Mouse (Mus musculus) heart, postnatal 10 days (tissue): ENCODE results near the gene AK157302. TPM values are rescaled to one million over a fixed set of nuclear protein-coding genes. Genes with fewer than 3 reads are reported as not detected.
"Not testable (repeated sequence)": the region's sequence is repeated elsewhere in the genome, so short reads cannot be mapped to it uniquely, and the experiment has no call there.

Experiments used
- DNase-seq, 2 experiments: peaks; one replicate each; pipeline ENCODE4 v3.0.0; 2021
- intact Hi-C: fragments of 180-260 bp; cut with DNase I; formaldehyde crosslinking; loops from one replicate; pipeline ENCODE4 v1.15.1; 2025
- total RNA-seq, 2 experiments: library from RNA; stranded (reverse); gene quantifications; 2 replicates each; pipeline ENCODE4 v1.2.3; 2021

AK157302 gene
- total RNA-seq = 10 to 100 TPM; 26.0 to 28.5 TPM

GRCm38 (mm10) chr13:21495080-21495479, at the start of gene AK157302:
Gene AK157302, plus strand, starts transcription at chr13:21495223.
- DNase-seq = no peak
- intact Hi-C loops = no loop called here

DNA sequence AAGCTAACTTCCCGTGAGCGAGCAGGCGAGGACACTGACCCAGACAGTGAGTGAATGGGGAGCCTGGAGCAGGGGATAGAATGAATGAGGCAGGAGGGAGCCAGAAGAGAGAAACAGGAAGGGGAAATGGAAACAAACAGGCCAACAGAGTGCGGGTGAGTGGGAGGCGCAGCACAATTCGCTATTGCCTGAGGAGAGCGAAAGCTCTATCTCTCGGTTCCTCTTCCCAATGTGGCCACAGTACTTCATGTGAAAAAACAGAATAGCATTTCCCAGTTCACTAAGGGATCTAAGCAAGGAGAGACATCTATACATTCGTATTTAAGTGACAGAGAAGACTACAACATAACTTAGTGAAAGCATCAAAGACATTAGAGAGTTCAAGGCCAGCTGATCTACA, 48.2 kb upstream of the AK157302 start:
- intact Hi-C loops = no loop called here
- DNase-seq = no peak

DNA sequence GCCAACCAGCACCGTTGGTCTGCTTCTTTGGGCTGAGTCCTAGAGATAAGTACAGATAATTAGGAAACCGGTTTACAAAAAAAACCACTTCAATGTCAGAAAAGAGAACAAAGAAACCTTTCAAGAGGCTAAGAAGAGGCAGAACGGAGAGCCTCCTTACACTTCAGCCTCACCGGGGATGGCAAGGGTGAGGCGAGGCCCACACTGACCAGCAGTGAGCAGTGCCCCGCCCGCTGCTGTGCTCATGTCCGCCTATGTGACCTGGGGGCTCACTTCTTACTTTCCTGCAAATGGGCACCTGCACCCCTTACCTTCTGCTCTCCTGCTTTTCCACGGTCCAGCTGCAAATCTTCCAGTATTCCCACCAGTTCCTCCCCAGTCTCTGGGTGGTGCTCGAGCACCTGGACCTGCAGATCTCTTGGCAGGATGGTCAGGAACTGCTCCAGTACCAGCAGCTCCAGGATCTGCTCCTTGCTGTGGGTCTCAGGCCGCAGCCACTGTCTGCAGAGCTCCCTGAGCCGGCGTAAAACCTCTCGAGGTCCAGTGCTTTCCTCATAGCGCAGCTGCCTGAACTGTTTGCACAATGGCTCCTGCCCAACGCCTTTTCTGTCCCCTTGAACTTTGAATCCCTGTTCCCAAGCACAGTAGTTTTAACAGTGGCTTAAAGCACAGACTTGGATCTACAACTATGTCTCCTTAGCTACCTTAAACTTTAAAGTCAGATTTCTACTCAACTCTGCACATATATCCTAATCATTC, 47.0 kb upstream of the AK157302 start:
- intact Hi-C loops = no loop called here
- no peak for DNase-seq

DNA sequence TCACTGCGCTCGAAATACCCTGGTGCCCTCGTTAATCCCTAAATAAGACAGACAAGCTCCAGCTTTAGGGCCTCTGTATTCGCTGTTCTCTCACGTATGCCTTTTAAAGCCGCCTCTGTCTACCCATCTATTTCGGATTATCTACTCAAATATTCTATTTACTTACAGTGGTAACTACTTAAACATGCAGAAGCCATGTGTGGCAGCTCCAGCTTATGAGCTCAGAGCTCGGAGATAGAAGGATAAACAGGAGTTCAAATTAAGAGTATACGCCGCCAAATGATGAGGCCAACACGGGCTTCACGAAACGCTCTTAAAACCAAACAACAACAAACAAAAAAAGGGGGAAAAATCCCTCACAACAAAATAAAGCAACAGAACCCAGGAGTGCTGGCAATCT, 42.0 kb upstream of the AK157302 start:
- intact Hi-C loops = loop anchor here (2.0 to 5.0 kb wide), 2 partner anchors 50 to 91 kb away; partner anchors contain the start of genes Zkscan3 and Zscan12
- DNase-seq = no peak

DNA sequence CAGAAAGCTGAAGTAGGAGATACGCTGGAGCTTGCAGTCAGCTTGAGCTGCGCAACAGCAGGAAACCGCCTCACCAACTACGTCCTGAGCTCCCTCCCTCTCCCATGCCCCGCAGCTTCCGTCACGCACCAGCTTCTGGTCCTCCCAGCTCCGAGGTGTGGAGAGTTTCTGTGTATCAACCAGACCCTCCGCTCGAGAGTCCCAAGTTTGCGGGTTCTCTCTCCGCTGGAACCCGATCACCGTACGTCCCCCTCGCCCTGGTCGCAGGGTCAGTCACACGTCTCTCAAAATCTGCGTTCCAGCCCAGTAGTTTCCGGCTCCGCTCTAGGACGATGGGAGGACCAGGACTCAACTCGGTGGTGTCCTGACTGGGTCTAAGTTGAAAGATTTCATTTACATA, 41.6 kb upstream of the AK157302 start, which contains the start of gene Zscan26:
Zscan26 (minus strand) TSS at position 282 of the 400 bp plus-strand sequence.
- intact Hi-C loops = loop anchor here (2.0 to 5.0 kb wide), 2 partner anchors 51 to 91 kb away; partner anchors contain the start of genes Zkscan3 and Zscan12
- DNase-seq = peak; percentile 89 to 93

DNA sequence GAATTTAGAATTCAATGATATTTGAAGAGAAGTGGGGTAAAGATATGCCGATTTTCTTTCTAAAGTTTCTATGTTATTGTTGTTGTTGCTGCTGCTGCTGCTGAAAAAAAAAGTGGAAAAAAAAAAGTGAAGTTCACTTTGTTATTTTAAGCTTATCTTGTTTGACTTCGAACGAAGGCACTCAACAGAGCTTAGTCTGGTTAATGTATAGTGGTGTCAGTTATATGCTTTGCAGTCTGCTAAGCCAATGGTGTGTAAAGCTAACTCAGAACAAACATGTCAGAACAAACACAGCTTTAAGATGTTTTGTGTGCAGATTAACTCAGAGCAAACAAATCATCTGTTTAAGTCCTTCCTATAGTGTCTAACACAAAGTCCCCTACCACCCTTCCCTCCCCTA, 40.9 kb upstream of the AK157302 start:
- DNase-seq = no peak
- intact Hi-C loops = loop anchor here (2.0 to 5.0 kb wide), 2 partner anchors 25 to 92 kb away; partner anchors contain the start of genes Gm10065, Zkscan4 and Zscan12

- no peak for DNase-seq
- intact Hi-C loops = no loop called here
Observed at GRCm38 (mm10) chr13:21456347-21456746, 38.7 kb upstream of the AK157302 start.

GRCm38 (mm10) chr13:21462516-21462915, 32.5 kb upstream of the AK157302 start:
- intact Hi-C loops = not testable (repeated sequence)

GRCm38 (mm10) chr13:21467336-21467735, 27.7 kb upstream of the AK157302 start:
- intact Hi-C loops = loop anchor here (5.0 kb wide), 1 partner anchor 40 kb away; no protein-coding TSS in a partner anchor

More at GRCm38 (mm10) chr13:21462516-21462915, 32.5 kb upstream of the AK157302 start:
- DNase-seq = not testable (repeated sequence)

DNA sequence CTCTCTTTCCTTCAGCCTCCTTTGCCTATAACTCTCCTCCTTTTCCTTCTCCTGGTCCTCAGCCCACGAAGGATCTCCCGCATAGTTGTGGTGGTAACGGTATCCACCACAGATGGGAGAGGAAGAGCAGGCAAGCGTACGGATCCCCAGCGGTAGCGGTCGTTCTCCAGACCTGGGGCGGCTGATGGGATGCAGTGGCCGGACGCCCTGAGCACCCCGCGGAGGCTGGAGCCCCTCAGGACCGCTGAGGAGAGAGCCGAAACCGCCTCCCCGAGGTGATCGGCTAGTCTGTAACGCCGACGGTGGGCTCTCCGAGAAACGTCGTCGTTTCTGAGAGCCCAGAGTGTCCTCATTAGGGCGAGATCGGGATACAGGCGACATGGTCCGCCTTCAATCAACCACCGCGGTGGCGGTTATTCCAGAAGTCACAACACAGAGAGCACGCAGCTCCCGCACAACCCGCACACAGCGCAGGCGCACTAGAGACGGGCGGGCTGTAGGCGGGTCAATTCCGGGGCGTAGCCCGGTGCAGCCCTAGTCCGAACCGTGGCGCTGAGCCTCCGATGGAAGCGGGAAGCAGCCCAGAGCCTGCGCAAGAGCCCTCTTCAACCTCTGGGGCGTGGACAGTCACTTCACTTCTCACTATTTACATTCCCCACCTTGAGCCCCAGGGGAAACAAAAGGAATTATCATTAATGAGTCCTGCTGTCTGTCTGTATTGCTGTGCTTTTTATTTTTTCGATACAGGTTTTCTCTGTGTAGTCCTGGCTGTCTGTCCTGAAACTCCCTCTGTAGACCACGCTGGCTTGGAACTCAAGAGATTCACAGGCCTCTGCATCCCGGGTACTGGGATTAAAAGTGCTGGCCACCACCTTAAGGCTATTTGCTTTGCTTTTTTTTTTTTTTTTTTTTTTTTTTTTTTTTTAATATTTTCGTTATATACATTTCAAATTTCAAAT, 26.7 kb upstream of the AK157302 start, which contains the start of gene Nkapl:
Nkapl (minus strand) TSS at position 449 of the 959 bp plus-strand sequence.
- DNase-seq = peak; percentile 84 to 86
- intact Hi-C loops = loop anchor here (5.0 kb wide), 1 partner anchor 39 kb away; no protein-coding TSS in a partner anchor

More at GRCm38 (mm10) chr13:21467336-21467735, 27.7 kb upstream of the AK157302 start:
- DNase-seq = no peak

DNA sequence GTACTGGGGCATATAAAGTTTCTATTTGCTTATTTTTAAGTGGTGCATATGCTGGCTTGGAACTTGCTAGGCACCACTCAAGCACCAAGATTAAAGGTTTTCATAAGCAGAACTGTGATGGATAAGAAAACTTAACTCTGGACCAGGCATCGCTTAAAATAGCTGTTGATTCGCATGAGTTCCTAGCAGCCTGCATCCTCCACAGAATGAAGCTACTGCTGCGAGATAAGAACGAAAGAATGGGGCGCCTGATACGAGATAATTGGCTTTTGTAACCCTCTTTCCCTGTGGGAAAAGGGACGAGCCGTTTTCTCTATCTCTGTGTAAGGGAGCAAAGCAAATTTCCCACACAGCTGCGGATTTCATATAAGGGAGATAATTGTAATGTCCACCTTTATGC, 25.9 kb upstream of the AK157302 start:
- no peak for DNase-seq
- intact Hi-C loops = loop anchor here (5.0 kb wide), 1 partner anchor 38 kb away; no protein-coding TSS in a partner anchor

DNA sequence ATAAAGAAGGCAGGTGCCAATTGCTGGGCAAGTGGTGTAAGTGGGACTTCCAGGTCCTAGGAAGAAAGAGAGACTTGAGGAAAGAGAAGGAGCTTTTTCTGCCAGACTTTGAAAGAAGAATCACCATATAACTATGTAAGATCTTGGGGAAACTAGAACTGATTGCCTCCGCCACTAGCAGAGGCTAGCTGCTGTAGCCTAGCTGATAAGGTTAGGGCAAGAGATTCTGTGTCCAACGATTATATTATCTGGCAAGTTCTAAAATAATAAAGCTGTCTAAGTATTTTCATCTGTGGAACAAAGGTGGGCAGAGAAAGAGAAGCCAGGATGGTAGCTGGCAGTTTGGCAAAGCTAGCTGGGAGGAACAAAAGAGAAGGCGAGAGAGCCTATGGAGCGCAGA, 22.6 kb upstream of the AK157302 start:
- no peak for DNase-seq
- intact Hi-C loops = no loop called here

GRCm38 (mm10) chr13:21478759-21479670, 16.0 kb upstream of the AK157302 start, which contains the start of the genes Zkscan4 and Gm10065:
Gene Zkscan4, plus strand, starts transcription at chr13:21478907.
Gene Gm10065, minus strand, starts transcription at chr13:21479441.
- peak; percentile 73 to 84 for DNase-seq
- intact Hi-C loops = loop anchor here (2.0 to 5.0 kb wide), 2 partner anchors 24 to 53 kb away; partner anchors contain the start of gene Zkscan8

DNA sequence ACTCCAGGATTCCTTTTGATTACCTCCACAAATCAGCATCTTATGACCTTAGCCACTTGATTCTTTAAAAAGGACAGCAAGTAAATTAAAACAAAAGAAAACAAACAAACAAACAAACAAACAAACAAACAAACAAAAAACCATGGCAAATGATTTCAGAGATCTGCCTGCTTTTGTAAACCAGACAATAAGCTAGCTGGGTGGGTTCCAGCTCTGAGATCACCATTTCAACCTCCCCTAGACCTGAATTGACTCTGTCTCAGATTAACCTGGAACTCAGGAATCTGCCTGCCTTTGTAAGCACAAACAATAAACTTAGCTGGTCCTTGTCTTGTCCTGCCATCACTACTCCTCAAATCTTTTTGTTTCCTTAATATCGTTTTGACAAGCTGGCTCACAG, 8.1 kb upstream of the AK157302 start:
- intact Hi-C loops = no loop called here
- DNase-seq = no peak

- intact Hi-C loops = no loop called here
- DNase-seq = no peak
Observed at GRCm38 (mm10) chr13:21492847-21493246, 2.2 kb upstream of the AK157302 start.

DNA sequence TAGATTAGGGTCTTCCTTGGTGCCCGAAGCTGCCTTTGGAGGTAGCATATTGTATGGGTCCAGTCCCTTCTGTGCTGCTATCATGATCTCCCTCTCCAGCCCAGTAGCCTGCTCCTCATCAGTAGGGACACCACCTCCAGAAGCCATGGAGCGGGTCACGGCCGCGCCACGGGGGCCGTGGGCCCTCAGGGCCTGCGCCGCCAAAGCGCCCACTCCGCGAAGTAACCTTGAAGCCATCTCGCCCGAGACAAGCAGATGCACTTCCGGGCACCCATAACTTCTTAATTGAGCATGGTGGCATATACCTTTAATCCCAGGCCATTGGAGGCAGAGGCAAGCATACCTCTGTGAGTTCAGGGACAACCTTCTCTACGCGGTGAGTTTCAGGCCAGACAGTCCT, 6.2 kb downstream of the AK157302 start, which contains the start of gene Gm11273:
Gm11273 (minus strand) TSS at position 237 of the 400 bp plus-strand sequence.
- intact Hi-C loops, DNase-seq: not testable (repeated sequence)

- intact Hi-C loops = no loop called here
- no peak for DNase-seq
Observed at GRCm38 (mm10) chr13:21502296-21502695, 7.3 kb downstream of the AK157302 start.

GRCm38 (mm10) chr13:21506221-21506649, 11.2 kb downstream of the AK157302 start:
- peak; percentile 83 to 86 for DNase-seq
- intact Hi-C loops = loop anchor here (2.0 to 5.0 kb wide), 4 partner anchors 25 to 99 kb away; partner anchors contain the start of genes Nkapl and Zkscan8

GRCm38 (mm10) chr13:21530136-21530535, 35.1 kb downstream of the AK157302 start:
- DNase-seq = no peak
- intact Hi-C loops = loop anchor here (2.0 to 5.0 kb wide), 4 partner anchors 23 to 167 kb away; partner anchors contain the start of genes Gm10065, Zkscan3, Zkscan4 and Zscan12
